Mouse (Mus musculus): ENCODE results near the gene Rasal2. TPM values are rescaled to one million over a fixed set of nuclear protein-coding genes. Genes with fewer than 3 reads are reported as not detected.

Gene Rasal2
- 10 to 100 TPM; 13.5 to 14.3 TPM for total RNA-seq (2021)
- long read RNA-seq, experiment 1, partial matches to known transcripts = 2 of 2 reads
- long read RNA-seq, experiment 1, other reads (novel, unspliced or antisense) = 0 of 2 reads
- long read RNA-seq, experiment 2, partial matches to known transcripts = 0 of 2 reads
- long read RNA-seq, experiment 2, other reads (novel, unspliced or antisense) = 2 of 2 reads

DNA sequence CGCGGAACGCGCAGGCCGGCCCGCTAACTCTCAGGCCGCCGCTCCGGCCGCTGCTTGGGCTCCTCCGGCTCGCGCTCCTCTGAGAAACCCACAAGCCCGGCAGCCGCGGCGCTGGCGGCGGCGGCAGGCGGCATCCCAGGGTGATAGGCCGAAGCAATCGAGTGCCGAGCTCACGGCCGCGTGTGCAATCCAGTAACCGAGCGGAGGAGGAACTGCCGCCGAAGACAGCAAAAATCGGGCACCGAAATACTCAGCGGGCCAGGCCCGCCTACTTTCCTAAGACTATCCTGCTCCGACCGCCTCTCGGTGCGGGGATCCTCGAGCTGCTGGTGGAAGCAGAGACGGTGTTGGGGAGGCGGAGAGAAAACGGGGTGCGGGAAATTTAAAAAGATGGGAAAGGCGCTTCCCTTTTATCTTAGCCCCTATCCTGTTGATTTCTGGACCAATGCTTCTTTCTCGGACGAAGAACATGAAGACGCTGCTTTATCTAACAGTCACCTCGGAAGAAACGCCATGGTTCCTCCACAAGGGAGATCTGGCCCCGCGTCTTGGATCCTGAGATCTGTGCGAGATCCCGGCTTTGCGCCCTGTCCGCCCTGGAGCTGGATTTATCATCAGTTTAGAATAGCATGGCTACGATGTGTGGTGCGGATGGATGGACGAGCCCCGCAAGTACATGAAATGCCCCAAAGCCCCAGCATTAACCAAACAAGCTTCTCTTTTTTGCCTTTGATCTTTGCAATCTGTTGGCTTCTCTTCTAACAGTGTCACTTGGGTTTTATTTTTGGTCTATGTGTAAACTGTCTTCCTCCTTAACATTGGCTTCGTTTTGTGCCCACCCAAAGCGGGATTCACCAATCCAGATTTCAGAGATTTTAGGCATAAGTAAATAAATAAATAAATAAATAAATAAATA is at the start of gene Rasal2:
Rasal2 (minus strand) TSS at position 142 of the 916 bp plus-strand sequence.
- peak; percentile 96 for DNase-seq
- intact Hi-C loops (cut with DNase I; ENCODE audit: low total_unique reads) = no loop called here

DNA sequence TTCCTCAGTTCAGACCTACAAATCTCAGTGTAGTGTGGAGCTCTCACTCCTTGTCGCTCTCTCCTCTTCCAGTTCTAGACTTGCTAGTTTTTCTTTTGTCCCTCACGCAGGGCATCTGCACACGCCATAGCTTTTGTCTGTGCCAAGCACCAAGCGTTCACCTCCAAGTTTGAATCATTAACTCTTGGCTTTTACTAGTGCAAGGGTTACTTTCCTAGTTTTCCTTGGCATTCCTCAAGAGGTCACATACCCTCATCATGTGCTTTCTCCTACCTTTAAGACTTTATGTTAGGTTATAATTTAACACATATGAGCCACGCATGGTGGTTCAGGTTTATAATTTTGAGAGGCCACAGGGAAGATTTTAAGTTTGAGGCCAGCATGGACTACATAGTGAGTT is 48.9 kb upstream of the Rasal2 start:
- no peak for DNase-seq
- intact Hi-C loops (cut with DNase I; ENCODE audit: low total_unique reads) = no loop called here

GRCm38 (mm10) chr1:157459904-157460303 is 47.5 kb upstream of the Rasal2 start:
- intact Hi-C loops (cut with DNase I; ENCODE audit: low total_unique reads) = loop anchor here (10.0 kb wide), 1 partner anchor 165 kb away; no protein-coding TSS in a partner anchor
- DNase-seq = no peak

GRCm38 (mm10) chr1:157458421-157459208 is 46.2 kb upstream of the Rasal2 start, which contains the start of gene Cryzl2:
Cryzl2 (plus strand) TSS chr1:157458577.
- intact Hi-C loops (cut with DNase I; ENCODE audit: low total_unique reads) = loop anchor here (10.0 kb wide), 1 partner anchor 164 kb away; no protein-coding TSS in a partner anchor
- peak; percentile 85 for DNase-seq

- no peak for DNase-seq
- intact Hi-C loops (cut with DNase I; ENCODE audit: low total_unique reads) = loop anchor here (10.0 kb wide), 1 partner anchor 163 kb away; no protein-coding TSS in a partner anchor
These were observed 45.4 kb upstream of the Rasal2 start for GRCm38 (mm10) chr1:157457789-157458188.

DNA sequence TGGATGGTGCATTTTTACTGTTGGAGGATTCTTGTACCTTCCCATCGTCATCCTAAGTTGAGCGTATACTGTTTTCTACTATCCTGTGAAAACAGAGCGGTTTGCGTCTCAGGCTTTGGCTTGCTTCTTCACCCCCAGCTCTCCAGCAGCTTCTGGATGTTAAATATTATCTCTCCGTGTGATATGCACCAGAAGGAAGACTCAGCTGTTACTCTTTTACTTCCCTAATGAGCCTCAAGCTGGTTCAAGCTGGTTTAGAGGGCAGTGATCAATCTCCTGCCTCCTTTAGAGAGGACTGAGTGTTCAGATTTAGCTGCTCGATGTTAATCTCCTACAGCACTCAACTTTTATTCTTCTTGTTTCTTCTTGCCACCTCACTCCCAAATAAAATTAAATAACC is 42.5 kb upstream of the Rasal2 start:
- DNase-seq = no peak
- intact Hi-C loops (cut with DNase I; ENCODE audit: low total_unique reads) = loop anchor here (10.0 kb wide), 1 partner anchor 160 kb away; no protein-coding TSS in a partner anchor

DNA sequence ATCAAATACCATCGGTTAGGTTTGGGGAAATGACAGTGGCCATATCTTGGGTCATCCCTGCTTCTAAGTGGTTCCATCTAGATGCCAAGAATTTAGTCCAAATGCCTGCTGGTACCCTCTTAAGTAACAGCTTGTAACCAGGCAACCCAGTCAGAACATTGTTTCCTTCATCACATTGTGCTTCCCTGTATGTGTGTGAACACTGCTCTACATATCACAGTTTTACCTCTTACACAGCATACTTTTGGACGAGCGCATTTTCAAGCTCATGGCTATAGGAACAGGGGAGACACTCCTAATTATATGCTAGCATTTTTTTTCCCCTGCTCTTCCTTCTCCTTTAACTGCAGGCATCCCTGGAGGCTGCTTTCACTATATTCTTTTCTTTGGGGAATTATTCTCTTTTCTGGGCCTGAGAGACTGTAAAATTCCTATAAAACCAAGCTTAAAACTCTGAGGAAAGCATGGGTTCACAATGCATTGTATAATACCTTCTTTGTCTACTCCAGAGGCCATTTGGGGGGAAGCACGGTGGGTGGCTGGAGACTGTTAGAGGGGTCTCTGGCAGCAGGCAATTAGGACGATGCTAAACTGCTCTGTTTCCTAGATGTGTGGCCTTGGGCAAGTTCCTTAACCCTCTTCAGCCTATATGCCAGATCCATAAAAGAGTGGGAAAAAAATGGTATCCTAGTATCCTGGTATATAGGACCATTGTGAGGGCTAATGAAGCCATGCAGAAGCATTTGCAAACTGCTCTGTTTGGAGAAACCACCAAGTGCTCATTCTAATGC is 40.6 kb upstream of the Rasal2 start:
- intact Hi-C loops (cut with DNase I; ENCODE audit: low total_unique reads) = loop anchor here (10.0 kb wide), 1 partner anchor 158 kb away; no protein-coding TSS in a partner anchor
- no peak for DNase-seq

GRCm38 (mm10) chr1:157452284-157452683 is 39.9 kb upstream of the Rasal2 start:
- intact Hi-C loops (cut with DNase I; ENCODE audit: low total_unique reads) = loop anchor here (10.0 kb wide), 1 partner anchor 157 kb away; no protein-coding TSS in a partner anchor
- DNase-seq = no peak

- intact Hi-C loops (cut with DNase I; ENCODE audit: low total_unique reads) = loop anchor here (10.0 kb wide), 1 partner anchor 155 kb away; no protein-coding TSS in a partner anchor
These were observed 37.7 kb upstream of the Rasal2 start for GRCm38 (mm10) chr1:157449981-157450636.

GRCm38 (mm10) chr1:157449532-157449931 is 37.1 kb upstream of the Rasal2 start:
- DNase-seq = no peak
- intact Hi-C loops (cut with DNase I; ENCODE audit: low total_unique reads) = no loop called here

More at GRCm38 (mm10) chr1:157449981-157450636, 37.7 kb upstream of the Rasal2 start:
- no peak for DNase-seq

DNA sequence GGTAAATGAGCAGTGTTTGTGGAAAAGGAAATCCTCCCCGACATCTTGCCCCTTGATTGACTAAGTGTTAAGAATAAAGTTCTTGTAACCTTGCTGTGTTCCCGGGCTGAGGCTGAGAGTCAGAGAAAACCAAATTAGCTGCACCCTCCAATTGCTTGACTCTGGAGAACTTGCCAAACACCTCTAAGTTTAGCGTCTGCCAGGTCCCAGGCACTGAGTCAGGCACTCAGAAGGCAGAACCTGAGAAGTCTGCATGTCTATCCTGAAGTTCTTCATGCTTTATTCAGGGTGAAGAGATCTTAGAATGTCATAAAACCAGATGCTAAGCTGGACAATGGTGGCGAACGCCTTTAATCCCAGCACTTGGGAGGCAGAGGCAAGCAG is 36.4 kb upstream of the Rasal2 start:
- no peak for DNase-seq
- intact Hi-C loops (cut with DNase I; ENCODE audit: low total_unique reads) = no loop called here

GRCm38 (mm10) chr1:157448164-157448804 is 35.9 kb upstream of the Rasal2 start:
- intact Hi-C loops (cut with DNase I; ENCODE audit: low total_unique reads) = no loop called here
- no peak for DNase-seq

DNA sequence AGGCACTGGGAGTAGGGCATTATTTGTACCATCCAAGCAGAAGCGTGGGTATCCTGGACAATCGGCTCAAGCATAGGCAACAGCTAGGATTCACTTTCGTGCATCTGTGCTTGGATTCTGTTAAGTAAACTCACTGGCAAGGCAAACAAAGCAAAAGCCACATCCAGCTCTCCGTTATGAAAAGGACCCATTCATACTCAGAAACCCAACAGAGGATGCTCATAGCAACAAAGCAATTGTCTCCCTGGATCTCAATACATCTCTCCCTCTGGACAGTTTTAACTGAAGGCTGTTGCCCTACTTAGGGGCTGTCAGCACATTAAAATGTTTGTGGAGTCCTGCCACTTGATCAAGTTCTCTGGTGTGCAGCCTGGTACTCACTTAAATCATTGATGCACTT is 34.7 kb upstream of the Rasal2 start:
- no peak for DNase-seq
- intact Hi-C loops (cut with DNase I; ENCODE audit: low total_unique reads) = no loop called here

GRCm38 (mm10) chr1:157446325-157446724 is 33.9 kb upstream of the Rasal2 start:
- intact Hi-C loops (cut with DNase I; ENCODE audit: low total_unique reads) = no loop called here
- peak; percentile 59 for DNase-seq

DNA sequence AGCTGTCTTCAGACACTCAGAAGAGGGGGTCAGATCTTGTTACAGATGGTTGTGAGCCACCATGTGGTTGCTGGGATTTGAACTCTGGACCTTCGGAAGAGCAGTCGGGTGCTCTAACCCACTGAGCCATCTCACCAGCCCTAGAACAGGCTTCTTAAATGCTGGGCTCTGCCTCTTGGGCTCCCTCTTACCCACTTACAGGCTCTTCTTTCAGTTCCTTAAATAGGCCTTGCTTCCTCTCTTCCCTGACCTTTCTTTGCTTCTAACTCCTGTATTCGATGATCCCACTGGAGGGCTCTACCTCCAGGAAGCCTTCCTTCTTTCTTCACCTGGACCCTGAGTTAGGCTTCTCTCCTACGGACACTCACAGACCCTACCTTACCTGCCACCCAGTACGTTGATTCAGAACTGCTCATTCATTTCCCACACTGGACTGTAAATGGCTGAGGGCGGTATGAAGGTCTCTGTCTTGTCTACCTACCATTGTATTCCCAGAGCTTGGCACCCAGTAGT is 33.1 kb upstream of the Rasal2 start:
- DNase-seq = no peak

DNA sequence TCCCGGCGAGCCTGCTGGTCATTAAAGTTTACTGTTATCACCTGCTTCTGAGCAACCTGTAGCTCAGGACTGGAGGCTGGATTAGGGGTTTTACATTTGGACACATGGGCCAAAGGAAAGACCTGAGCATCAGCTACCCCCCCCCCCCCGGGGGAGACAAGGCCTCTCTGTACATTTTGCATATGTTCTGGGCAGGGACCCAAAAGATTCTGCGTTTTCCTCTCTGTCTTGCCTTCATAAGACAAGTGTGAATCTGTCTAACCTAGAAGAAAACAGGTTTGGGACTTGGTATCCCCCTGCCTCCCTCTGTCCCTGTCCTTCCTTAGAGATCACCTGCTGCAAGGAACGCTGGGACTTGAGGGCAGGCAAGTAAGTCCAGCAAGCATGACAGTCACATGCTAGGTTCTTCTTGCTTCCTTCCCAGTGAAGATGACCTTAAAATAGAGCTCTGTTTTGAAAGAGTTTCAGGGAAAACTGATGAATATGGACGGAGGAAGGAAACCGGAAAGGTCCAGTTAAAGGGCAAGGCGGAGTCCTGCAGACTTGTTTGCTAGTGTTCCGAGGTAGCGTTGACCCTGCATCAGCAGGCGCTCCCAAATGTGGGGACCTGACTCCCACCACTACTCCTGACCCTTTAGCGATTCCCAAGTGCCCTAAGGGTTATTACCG is 32.4 kb upstream of the Rasal2 start:
- intact Hi-C loops (cut with DNase I; ENCODE audit: low total_unique reads) = no loop called here
- DNase-seq = no peak

More for the DNA sequence above, 33.1 kb upstream of the Rasal2 start:
- intact Hi-C loops (cut with DNase I; ENCODE audit: low total_unique reads) = no loop called here
